Mouse (Mus musculus) kidney, adult 11 months (tissue): Measurements from ENCODE around the gene Etfa.

Source experiments
- DNase-seq: peaks from one replicate; pipeline ENCODE4 v3.0.0; 2022

Gene Etfa

DNA sequence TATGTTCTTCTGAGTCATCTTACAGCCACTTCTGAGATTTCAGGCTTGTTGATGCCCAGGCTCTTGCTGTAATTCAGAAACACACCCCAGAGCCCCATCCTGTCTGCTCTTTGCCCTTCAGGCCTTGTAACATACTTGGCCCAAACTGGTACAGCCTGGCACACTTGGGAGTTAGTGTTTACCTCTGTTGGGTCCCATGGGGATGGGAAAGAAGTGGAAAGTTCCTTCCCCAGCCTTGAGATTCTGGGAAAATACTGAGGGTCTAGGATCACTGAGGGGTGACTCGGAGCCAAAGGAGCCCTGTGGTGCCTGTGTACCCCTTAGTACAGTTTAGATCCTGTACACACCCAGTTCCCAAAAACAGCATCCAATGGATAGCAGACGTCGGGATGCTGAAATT lies 90.3 kb downstream of the Etfa start:
- DNase-seq = no peak

GRCm38 (mm10) chr9:55411154-55411553 lies 100.9 kb downstream of the Etfa start:
- no peak for DNase-seq

DNA sequence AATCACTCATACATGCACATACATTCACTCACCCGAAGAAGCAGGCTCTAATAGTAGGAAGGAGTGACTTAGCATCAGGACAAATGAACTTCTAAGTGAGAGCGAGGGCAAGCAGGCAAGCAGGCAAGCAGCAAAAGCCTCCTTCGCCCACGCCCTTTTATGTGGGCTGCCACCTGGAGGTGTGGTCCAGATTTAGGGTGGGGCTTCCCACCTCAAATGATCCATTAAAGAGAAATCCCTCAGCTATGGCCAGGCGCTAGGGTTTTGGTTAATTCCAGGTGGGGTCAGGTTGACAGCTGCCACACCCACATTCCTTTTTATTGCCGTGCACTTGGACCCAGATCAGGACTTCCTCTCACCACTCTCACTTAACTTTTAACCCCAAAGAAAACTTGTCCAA lies 101.6 kb downstream of the Etfa start:
- DNase-seq = no peak

DNA sequence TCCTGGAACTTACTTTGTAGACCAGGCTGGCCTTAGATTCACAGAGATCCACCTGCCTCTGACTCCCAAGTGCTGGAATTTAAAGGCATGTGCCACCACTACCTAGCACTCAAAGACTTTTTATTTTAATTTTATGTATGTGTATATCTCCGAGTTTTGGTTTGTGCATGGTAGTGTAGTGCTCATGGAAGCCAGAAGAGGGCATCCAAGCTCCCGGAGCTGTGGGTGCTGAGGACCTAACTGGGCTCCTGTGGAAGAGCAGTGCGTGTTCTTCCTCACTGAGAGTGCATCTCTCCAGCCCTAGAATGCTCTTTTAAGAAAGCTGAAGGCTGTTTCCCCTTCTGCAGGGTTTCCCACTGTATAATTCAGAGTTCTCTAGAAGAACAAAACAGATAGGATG lies 102.2 kb downstream of the Etfa start:
- no peak for DNase-seq

- no peak for DNase-seq
These were observed 103.2 kb downstream of the Etfa start for GRCm38 (mm10) chr9:55408851-55409250.

GRCm38 (mm10) chr9:55406773-55407172 lies 105.3 kb downstream of the Etfa start:
- DNase-seq = no peak

DNA sequence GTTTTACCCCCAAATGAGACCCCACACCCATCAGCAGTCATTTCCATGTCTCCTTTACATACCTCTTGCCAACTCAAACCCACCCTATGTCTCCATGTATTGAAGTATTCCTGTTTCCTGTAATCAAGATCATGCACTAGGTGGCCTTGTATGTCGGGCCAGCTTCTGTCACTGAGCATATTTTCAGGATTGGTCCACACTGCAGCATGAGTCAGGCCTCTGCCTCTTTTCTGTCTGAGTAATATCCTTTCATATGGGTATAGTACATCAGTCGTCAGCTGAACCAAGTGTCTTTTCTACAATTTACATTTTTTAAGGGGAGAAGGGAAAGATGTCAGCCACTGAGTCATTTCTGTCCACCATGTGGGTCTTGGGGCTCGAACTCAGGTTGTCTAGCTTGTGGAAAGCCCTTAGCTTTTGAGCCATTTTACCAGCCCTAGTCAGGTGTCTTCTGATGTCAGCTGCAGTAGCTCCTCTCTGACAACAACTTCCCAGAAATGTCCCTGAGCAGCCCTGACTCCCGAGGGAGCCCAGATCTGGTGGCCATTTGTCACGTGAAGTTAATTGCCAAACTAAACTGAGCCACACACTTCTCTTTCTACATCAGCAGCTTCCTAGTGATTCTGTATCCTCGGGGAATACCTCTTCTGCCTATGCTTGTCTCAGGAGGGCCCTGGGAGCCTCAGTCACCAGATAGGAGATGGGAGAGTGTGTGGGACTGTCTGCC lies 106.9 kb downstream of the Etfa start:
- DNase-seq = no peak
